Mouse (Mus musculus) kidney, embryonic 15.5 days (tissue): Measurements from ENCODE around the gene Gm49361. TPM values are rescaled to one million over a fixed set of nuclear protein-coding genes. Genes with fewer than 3 reads are reported as not detected.

Experiments used
- ATAC-seq: fragments of 200-750 bp; cut with Nextera tagmentation; replicated peaks from 2 replicates; pipeline ENCODE4 v1.8.0; 2017; ENCODE audit warnings: moderate TSS enrichment; ENCODE audit not compliant: low FRiP score
- H3K27ac ChIP-seq: fragments of 300-500 bp; sonication (generic); 2 replicates; pipeline ENCODE4 v1.5.1; 2015; ENCODE audit warnings: mild to moderate bottlenecking, inconsistent platforms
- H3K27me3 ChIP-seq: fragments of 300-500 bp; sonication (generic); 2 replicates; pipeline ENCODE4 v1.6.1; 2015; ENCODE audit warnings: inconsistent platforms
- H3K36me3 ChIP-seq: fragments of 300-500 bp; sonication (generic); 2 replicates; pipeline ENCODE4 v1.6.1; 2015; ENCODE audit warnings: inconsistent platforms
- H3K4me1 ChIP-seq: fragments of 300-500 bp; sonication (generic); 2 replicates; pipeline ENCODE4 v1.6.1; 2015; ENCODE audit warnings: inconsistent platforms
- H3K4me2 ChIP-seq: fragments of 300-500 bp; sonication (generic); 2 replicates; pipeline ENCODE4 v1.6.1; 2015; ENCODE audit warnings: moderate library complexity, mild to moderate bottlenecking, inconsistent platforms
- H3K4me3 ChIP-seq: fragments of 300-500 bp; sonication (generic); replicated peaks from 2 replicates; pipeline ENCODE4 v1.5.1; 2015; ENCODE audit warnings: mild to moderate bottlenecking, inconsistent platforms
- H3K9ac ChIP-seq: fragments of 300-500 bp; sonication (generic); 2 replicates; pipeline ENCODE4 v1.6.1; 2015; ENCODE audit warnings: mild to moderate bottlenecking, inconsistent platforms
- H3K9me3 ChIP-seq: fragments of 300-500 bp; sonication (generic); replicated peaks from 2 replicates; pipeline ENCODE4 v1.6.1; 2016; ENCODE audit warnings: inconsistent platforms
- WGBS: fragments of 180-500 bp; shearing (Covaris S2); methylation state at CpG from one replicate; pipeline ENCODE4 v1.1.7; 2015; ENCODE audit warnings: mixed read lengths; 5-methylcytosine and 5-hydroxymethylcytosine counted together
- polyA plus RNA-seq: library from polyadenylated mRNA; unstranded; fragments of >200 nt; fragmentation: Nextera tagmentation; extraction: Ambion mirVana; gene quantifications from 2 replicates; pipeline ENCODE4 v1.2.1, GENCODE M21; 2015

Gene Gm49361
- polyA plus RNA-seq, 1 experiment from 2014 or later, result not detected

- ATAC-seq, result no peak
- no peak overlapping the region for H3K27ac ChIP-seq
- H3K36me3 ChIP-seq, result peaks cover 51% of the 10 kb centered on the region
- no peak overlapping the region for H3K9ac ChIP-seq
- peaks cover 28% of the 10 kb centered on the region for H3K4me1 ChIP-seq
- H3K27me3 ChIP-seq, result no peaks in the 10 kb centered on the region
- no peak overlapping the region for H3K4me3 ChIP-seq
- no peaks in the 10 kb centered on the region for H3K9me3 ChIP-seq
- no peak overlapping the region for H3K4me2 ChIP-seq
- WGBS, result 83% methylated on average over 8 of the region's 8 CpGs
These were observed 19.7 kb downstream of the Gm49361 start for GRCm38 (mm10) chr14:57726172-57726571.

DNA sequence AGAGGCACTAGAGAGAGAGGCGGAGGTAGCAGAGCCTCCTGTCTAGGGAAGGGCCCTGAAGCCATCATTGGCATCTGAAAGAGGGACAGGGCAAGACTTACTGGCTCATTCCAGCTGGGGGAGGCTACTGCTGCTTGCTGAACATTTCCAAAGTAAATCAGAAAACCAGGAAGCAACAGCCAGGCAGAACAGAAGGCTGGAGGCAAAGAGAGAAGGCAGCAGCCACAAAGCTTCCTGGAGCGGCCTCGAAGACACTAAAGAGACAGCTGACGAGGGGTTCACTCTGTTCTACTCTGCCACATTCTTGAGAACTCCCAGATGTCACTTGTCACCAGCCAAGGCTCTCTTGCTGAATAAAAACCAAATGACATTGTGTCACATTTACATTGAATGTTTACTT is 21.4 kb downstream of the Gm49361 start:
- Histone ChIP-seq H3K9ac (no peak overlapping the region), H3K9me3 (no peaks in the 10 kb centered on the region), H3K4me1 (peaks cover 11% of the 10 kb centered on the region), H3K27me3 (no peaks in the 10 kb centered on the region), H3K4me3 (no peak overlapping the region), H3K36me3 (peaks cover 55% of the 10 kb centered on the region), H3K4me2 (no peak overlapping the region), H3K27ac (peak overlapping the region; percentile 61)
- WGBS, result 48% methylated on average over 4 of the region's 4 CpGs
- 0 out of 2 replicates have a peak, but pooled peaks have one; percentile 60 for ATAC-seq

DNA sequence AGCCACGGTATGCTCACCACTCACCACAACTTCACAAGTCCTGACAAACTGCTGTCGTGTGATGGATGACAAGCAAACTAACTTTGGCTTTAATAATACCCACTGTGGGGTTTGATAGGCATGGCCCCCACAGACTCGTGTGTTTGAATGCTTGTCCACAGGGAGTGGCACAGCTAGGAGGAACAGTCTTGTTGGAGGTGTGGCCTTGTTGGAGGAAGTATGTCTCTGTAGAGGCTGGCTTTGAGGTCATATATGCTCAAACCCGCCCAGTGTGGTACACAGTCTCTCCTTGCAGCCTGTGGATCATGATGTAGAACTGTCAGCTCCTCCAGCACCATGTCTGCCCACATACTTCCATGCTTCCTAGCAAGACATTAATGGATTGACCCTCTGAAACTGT is 27.7 kb downstream of the Gm49361 start:
- Histone ChIP-seq H3K9me3 (no peaks in the 10 kb centered on the region), H3K27ac (no peak overlapping the region), H3K9ac (no peak overlapping the region), H3K36me3 (peaks cover 38% of the 10 kb centered on the region), H3K27me3 (no peaks in the 10 kb centered on the region), H3K4me1 (peaks cover 24% of the 10 kb centered on the region), H3K4me3 (no peak overlapping the region), H3K4me2 (no peak overlapping the region)
- 89% methylated on average over 4 of the region's 4 CpGs for WGBS
- no peak for ATAC-seq

DNA sequence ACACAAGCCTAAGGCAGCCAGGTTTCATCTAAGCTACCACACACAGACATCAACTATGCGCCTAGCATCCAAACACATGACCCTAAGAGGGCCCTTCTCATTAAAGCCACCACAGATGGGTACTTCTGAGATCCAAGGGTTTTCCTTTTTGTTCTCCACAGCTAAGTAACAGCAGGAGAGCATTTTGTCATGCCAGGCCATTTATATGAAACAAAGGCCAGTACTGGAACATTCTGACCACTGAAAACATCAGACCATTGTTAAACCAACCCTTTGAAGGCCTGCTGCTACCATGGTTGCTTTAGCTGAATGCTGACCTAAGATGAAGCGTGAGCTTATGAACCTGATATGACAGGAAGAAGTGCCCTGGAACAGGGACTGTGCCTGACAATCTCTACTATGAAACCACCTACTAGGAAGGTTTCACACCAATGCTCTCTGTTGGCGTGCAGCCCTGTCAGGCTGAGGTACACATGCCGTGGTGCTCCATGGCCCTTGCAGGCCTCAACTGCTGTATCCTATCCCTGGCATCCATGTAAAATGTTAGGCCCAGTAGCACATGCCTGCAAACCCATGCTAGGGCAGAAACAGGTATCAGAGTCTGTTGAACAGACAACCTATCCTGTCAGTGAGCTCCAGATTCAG is 29.2 kb downstream of the Gm49361 start:
- no peak overlapping the region for H3K9ac ChIP-seq
- no peak overlapping the region for H3K4me3 ChIP-seq
- ATAC-seq, result no peak
- H3K4me2 ChIP-seq, result no peak overlapping the region
- 87% methylated on average over 4 of the region's 4 CpGs for WGBS
- no peaks in the 10 kb centered on the region for H3K27me3 ChIP-seq
- peaks cover 24% of the 10 kb centered on the region for H3K4me1 ChIP-seq
- peaks cover 30% of the 10 kb centered on the region for H3K36me3 ChIP-seq
- no peaks in the 10 kb centered on the region for H3K9me3 ChIP-seq
- H3K27ac ChIP-seq, result no peak overlapping the region

GRCm38 (mm10) chr14:57712884-57713283 is 33.0 kb downstream of the Gm49361 start:
- whole genome bisulfite sequencing, result 84% methylated on average over 1 of the region's 1 CpGs
- peaks cover 30% of the 10 kb centered on the region for H3K4me1 ChIP-seq
- no peak for ATAC-seq
- H3K27me3 ChIP-seq, result no peaks in the 10 kb centered on the region
- no peaks in the 10 kb centered on the region for H3K9me3 ChIP-seq
- peaks cover 18% of the 10 kb centered on the region for H3K36me3 ChIP-seq
- no peak overlapping the region for H3K9ac ChIP-seq
- no peak overlapping the region for H3K27ac ChIP-seq
- no peak overlapping the region for H3K4me2 ChIP-seq
- H3K4me3 ChIP-seq, result no peak overlapping the region

DNA sequence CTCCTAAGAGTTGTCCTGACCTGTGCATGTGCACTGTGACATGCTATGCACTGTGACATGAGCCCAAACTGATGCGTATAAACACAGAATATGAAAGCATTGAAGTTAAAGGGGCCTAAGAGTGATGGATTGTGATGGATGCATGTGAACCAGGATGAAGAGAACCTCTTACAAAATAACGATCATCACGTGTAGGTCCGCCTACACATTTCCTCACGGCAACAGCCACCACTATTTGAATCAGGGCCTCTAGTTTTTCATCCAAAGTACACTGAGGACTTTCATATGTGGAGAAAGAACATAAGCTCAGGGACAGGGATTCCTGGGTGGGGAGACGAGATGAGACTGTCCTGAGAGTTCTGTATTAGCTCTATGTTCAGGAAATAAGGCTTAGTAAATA is 34.8 kb downstream of the Gm49361 start:
- H3K4me2 ChIP-seq, result no peak overlapping the region
- no peak overlapping the region for H3K9ac ChIP-seq
- ATAC-seq, result no peak
- H3K4me1 ChIP-seq, result peaks cover 35% of the 10 kb centered on the region
- no peak overlapping the region for H3K4me3 ChIP-seq
- no peak overlapping the region for H3K27ac ChIP-seq
- H3K27me3 ChIP-seq, result no peaks in the 10 kb centered on the region
- 77% methylated on average over 6 of the region's 6 CpGs for WGBS
- H3K9me3 ChIP-seq, result no peaks in the 10 kb centered on the region
- peaks cover 6% of the 10 kb centered on the region for H3K36me3 ChIP-seq

- no peaks in the 10 kb centered on the region for H3K9me3 ChIP-seq
- no peak overlapping the region for H3K4me3 ChIP-seq
- no peaks in the 10 kb centered on the region for H3K27me3 ChIP-seq
- 72% methylated on average over 10 of the region's 10 CpGs for WGBS
- no peak overlapping the region for H3K4me2 ChIP-seq
- no peak overlapping the region for H3K9ac ChIP-seq
- ATAC-seq, result 0 out of 2 replicates have a peak, but pooled peaks have one; percentile 33
- H3K36me3 ChIP-seq, result peaks cover 12% of the 10 kb centered on the region
- H3K4me1 ChIP-seq, result peaks cover 18% of the 10 kb centered on the region
- peak overlapping the region; percentile 7; the same call in 1 of the 2 replicates for H3K27ac ChIP-seq
These were observed 36.7 kb downstream of the Gm49361 start for GRCm38 (mm10) chr14:57709171-57709570.

GRCm38 (mm10) chr14:57708580-57708979 is 37.3 kb downstream of the Gm49361 start:
- Histone ChIP-seq H3K9ac (no peak overlapping the region), H3K4me2 (no peak overlapping the region), H3K36me3 (peaks cover 13% of the 10 kb centered on the region), H3K9me3 (no peaks in the 10 kb centered on the region), H3K27ac (peak overlapping the region; percentile 19; the same call in 1 of the 2 replicates), H3K4me1 (peaks cover 17% of the 10 kb centered on the region), H3K27me3 (no peaks in the 10 kb centered on the region), H3K4me3 (no peak overlapping the region)
- whole genome bisulfite sequencing, result 71% methylated on average over 7 of the region's 7 CpGs
- no peak for ATAC-seq

GRCm38 (mm10) chr14:57707100-57707893 is 38.6 kb downstream of the Gm49361 start:
- peak overlapping the region; percentile 78 for H3K27ac ChIP-seq
- H3K9ac ChIP-seq, result no peak overlapping the region
- no peaks in the 10 kb centered on the region for H3K27me3 ChIP-seq
- ATAC-seq, result 0 out of 2 replicates have a peak, but pooled peaks have one; percentile 18
- H3K4me3 ChIP-seq, result no peak overlapping the region
- no peak overlapping the region for H3K4me2 ChIP-seq
- peaks cover 17% of the 10 kb centered on the region for H3K4me1 ChIP-seq
- 55% methylated on average over 18 of the region's 18 CpGs for WGBS
- peaks cover 19% of the 10 kb centered on the region for H3K36me3 ChIP-seq
- no peaks in the 10 kb centered on the region for H3K9me3 ChIP-seq

DNA sequence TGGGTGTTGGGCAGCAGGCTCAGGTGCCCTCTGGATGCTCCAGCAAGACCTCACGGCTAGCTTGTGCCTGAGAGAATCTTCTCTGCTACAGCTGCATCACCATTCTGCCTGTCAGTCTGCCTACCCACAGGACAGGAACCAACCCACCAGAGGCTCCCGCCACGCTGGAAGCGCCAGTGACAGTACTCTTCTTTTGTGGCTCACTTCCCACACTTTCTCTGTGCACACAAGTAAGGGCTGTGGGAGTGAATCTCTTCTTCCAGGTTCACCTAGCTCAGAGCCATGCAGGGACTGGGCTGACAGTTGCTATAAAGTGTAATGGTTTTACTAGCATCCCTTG is 39.2 kb downstream of the Gm49361 start:
- H3K27ac ChIP-seq, result peak overlapping the region; percentile 20; the same call in 1 of the 2 replicates

GRCm38 (mm10) chr14:57705759-57706158 is 40.1 kb downstream of the Gm49361 start:
- WGBS, result 80% methylated on average over 4 of the region's 4 CpGs
- Histone ChIP-seq H3K9me3 (no peaks in the 10 kb centered on the region), H3K4me2 (no peak overlapping the region), H3K9ac (no peak overlapping the region), H3K4me1 (peaks cover 17% of the 10 kb centered on the region), H3K27me3 (no peaks in the 10 kb centered on the region), H3K27ac (no peak overlapping the region), H3K36me3 (peaks cover 28% of the 10 kb centered on the region), H3K4me3 (no peak overlapping the region)
- no peak for ATAC-seq

More for the DNA sequence above, 39.2 kb downstream of the Gm49361 start:
- H3K36me3 ChIP-seq, result peaks cover 25% of the 10 kb centered on the region
- no peak overlapping the region for H3K9ac ChIP-seq
- H3K4me1 ChIP-seq, result peaks cover 17% of the 10 kb centered on the region
- H3K27me3 ChIP-seq, result no peaks in the 10 kb centered on the region
- H3K9me3 ChIP-seq, result no peaks in the 10 kb centered on the region
- no peak overlapping the region for H3K4me2 ChIP-seq
- 82% methylated on average over 4 of the region's 4 CpGs for WGBS
- no peak for ATAC-seq
- no peak overlapping the region for H3K4me3 ChIP-seq

GRCm38 (mm10) chr14:57705075-57705474 is 40.8 kb downstream of the Gm49361 start:
- Histone ChIP-seq H3K36me3 (peaks cover 34% of the 10 kb centered on the region), H3K4me2 (no peak overlapping the region), H3K9me3 (no peaks in the 10 kb centered on the region), H3K4me3 (no peak overlapping the region), H3K27me3 (no peaks in the 10 kb centered on the region), H3K9ac (no peak overlapping the region), H3K27ac (no peak overlapping the region), H3K4me1 (peaks cover 17% of the 10 kb centered on the region)
- ATAC-seq, result no peak
- WGBS, result 83% methylated on average over 4 of the region's 4 CpGs
